Mouse (Mus musculus) liver, embryonic 14.5 days (tissue): ENCODE measurements around the gene Tapbp.

Experiments used
- CTCF ChIP-seq: IDR thresholded peaks from 2 replicates; pipeline ENCODE4 v1.5.1; 2016; ENCODE audit warnings: antibody characterized with exemption, low read depth, control low read depth
- EP300 ChIP-seq: IDR thresholded peaks from 2 replicates; pipeline ENCODE4 v1.6.1; 2016; ENCODE audit warnings: antibody characterized with exemption, low read depth

DNA sequence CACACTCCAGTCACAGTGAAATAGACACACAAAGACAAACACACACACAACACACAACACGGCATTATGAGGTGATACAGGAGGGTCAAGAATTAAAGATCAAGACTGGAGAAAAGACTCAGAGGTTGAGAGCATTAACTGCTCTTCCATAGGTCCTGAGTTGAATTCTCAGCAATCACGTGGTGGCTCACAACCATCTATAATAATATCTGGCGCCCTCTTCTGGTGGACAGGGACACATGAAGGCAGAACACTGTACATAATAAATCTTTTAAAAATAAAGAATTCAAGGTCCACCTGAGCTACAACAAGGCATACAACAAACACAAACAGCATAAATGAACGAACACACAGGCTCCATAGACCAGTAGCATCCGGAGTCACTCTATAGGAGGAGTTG, 53.2 kb downstream of the Tapbp start:
- TF ChIP-seq CTCF (no peak; the same call in 1 of the 2 replicates), EP300 (no peak)
